Mouse (Mus musculus): Measurements from ENCODE around the gene Ralb. TPM values are rescaled to one million over a fixed set of nuclear protein-coding genes. Genes with fewer than 3 reads are reported as not detected.

The Ralb gene
- 96.8 and 114 TPM in 2 replicates for polyA plus RNA-seq (2014; fragmentation: Nextera tagmentation; extraction: Ambion mirVana)

- Histone ChIP-seq H3K9me3 (ENCODE audit: control insufficient read depth, low read length) (no peaks in the 10 kb centered on the region), H3K4me1 (ENCODE audit: control insufficient read depth, insufficient read depth, low read length) (peaks cover 19% of the 10 kb centered on the region), H3K4me2 (ENCODE audit: low read depth, low read length) (peak within 1 kb of the TSS; percentile 84), H3K36me3 (ENCODE audit: control insufficient read depth, insufficient read depth, low read length) (peaks cover 5% of the 10 kb centered on the region; the same call in 1 of the 2 replicates), H3K4me3 (ENCODE audit: low read depth, low read length) (peak within 1 kb of the TSS; percentile 78), H3K9ac (ENCODE audit: low read depth, low read length) (peak within 1 kb of the TSS; percentile 85), H3K27me3 (replicated peaks; ENCODE audit: control insufficient read depth, insufficient read depth, low read length) (no peaks in the 10 kb centered on the region), H3K27ac (replicated peaks; ENCODE audit: low read depth, low read length) (peak within 1 kb of the TSS; percentile 53)
- ATAC-seq (ENCODE audit: low read depth) (peak; percentile 98), DNase-seq (ENCODE audit: low spot score) (peak; percentile 99)
- WGBS = 1% methylated on average over 38 of the region's 57 CpGs
Observed at GRCm38 (mm10) chr1:119504260-119505062, at the start of gene Ralb. Ralb (minus strand) TSS chr1:119504794.

GRCm38 (mm10) chr1:119551651-119552050, 47.1 kb upstream of the Ralb start:
- H3K9me3 ChIP-seq (ENCODE audit: control insufficient read depth, low read length) = no peaks in the 10 kb centered on the region
- ATAC-seq (ENCODE audit: low read depth) (no peak), DNase-seq (ENCODE audit: low spot score) (no peak)
- no peaks in the 10 kb centered on the region for H3K36me3 ChIP-seq (ENCODE audit: control insufficient read depth, insufficient read depth, low read length)
- no peak overlapping the region for H3K4me3 ChIP-seq (ENCODE audit: low read depth, low read length)
- H3K27ac ChIP-seq (replicated peaks; ENCODE audit: low read depth, low read length) = no peak overlapping the region
- 97% methylated on average over 1 of the region's 1 CpGs for WGBS
- H3K9ac ChIP-seq (ENCODE audit: low read depth, low read length) = no peak overlapping the region
- H3K4me2 ChIP-seq (ENCODE audit: low read depth, low read length) = no peak overlapping the region
- no peaks in the 10 kb centered on the region for H3K4me1 ChIP-seq (ENCODE audit: control insufficient read depth, insufficient read depth, low read length)
- H3K27me3 ChIP-seq (replicated peaks; ENCODE audit: control insufficient read depth, insufficient read depth, low read length) = no peaks in the 10 kb centered on the region

- no peak overlapping the region for H3K4me3 ChIP-seq (ENCODE audit: low read depth, low read length)
- DNase-seq (ENCODE audit: low spot score) (no peak), ATAC-seq (ENCODE audit: low read depth) (no peak)
- no peaks in the 10 kb centered on the region for H3K4me1 ChIP-seq (ENCODE audit: control insufficient read depth, insufficient read depth, low read length)
- H3K27ac ChIP-seq (replicated peaks; ENCODE audit: low read depth, low read length) = no peak overlapping the region
- H3K27me3 ChIP-seq (replicated peaks; ENCODE audit: control insufficient read depth, insufficient read depth, low read length) = no peaks in the 10 kb centered on the region
- no peaks in the 10 kb centered on the region for H3K9me3 ChIP-seq (ENCODE audit: control insufficient read depth, low read length)
- H3K36me3 ChIP-seq (ENCODE audit: control insufficient read depth, insufficient read depth, low read length) = no peaks in the 10 kb centered on the region
- 98% methylated on average over 2 of the region's 2 CpGs for WGBS
- no peak overlapping the region for H3K4me2 ChIP-seq (ENCODE audit: low read depth, low read length)
- H3K9ac ChIP-seq (ENCODE audit: low read depth, low read length) = no peak overlapping the region
Observed at GRCm38 (mm10) chr1:119550064-119550463, 45.5 kb upstream of the Ralb start.

GRCm38 (mm10) chr1:119549327-119549689, 44.7 kb upstream of the Ralb start:
- Histone ChIP-seq H3K4me2 (ENCODE audit: low read depth, low read length) (no peak overlapping the region), H3K27ac (replicated peaks; ENCODE audit: low read depth, low read length) (no peak overlapping the region), H3K27me3 (replicated peaks; ENCODE audit: control insufficient read depth, insufficient read depth, low read length) (no peaks in the 10 kb centered on the region), H3K9ac (ENCODE audit: low read depth, low read length) (no peak overlapping the region), H3K4me1 (ENCODE audit: control insufficient read depth, insufficient read depth, low read length) (no peaks in the 10 kb centered on the region), H3K36me3 (ENCODE audit: control insufficient read depth, insufficient read depth, low read length) (no peaks in the 10 kb centered on the region), H3K9me3 (ENCODE audit: control insufficient read depth, low read length) (no peaks in the 10 kb centered on the region), H3K4me3 (ENCODE audit: low read depth, low read length) (no peak overlapping the region)
- no peak for ATAC-seq (ENCODE audit: low read depth)
- 85% methylated on average over 7 of the region's 7 CpGs for WGBS
- no peak for DNase-seq (ENCODE audit: low spot score)

GRCm38 (mm10) chr1:119548668-119549326, 44.2 kb upstream of the Ralb start:
- no peaks in the 10 kb centered on the region for H3K27me3 ChIP-seq (replicated peaks; ENCODE audit: control insufficient read depth, insufficient read depth, low read length)
- H3K9me3 ChIP-seq (ENCODE audit: control insufficient read depth, low read length) = no peaks in the 10 kb centered on the region
- no peak overlapping the region for H3K27ac ChIP-seq (replicated peaks; ENCODE audit: low read depth, low read length)
- ATAC-seq (ENCODE audit: low read depth) (0 out of 2 replicates have a peak, but pooled peaks have one; percentile 63), DNase-seq (ENCODE audit: low spot score) (peak; percentile 88)
- no peaks in the 10 kb centered on the region for H3K4me1 ChIP-seq (ENCODE audit: control insufficient read depth, insufficient read depth, low read length)
- no peak overlapping the region for H3K4me3 ChIP-seq (ENCODE audit: low read depth, low read length)
- H3K4me2 ChIP-seq (ENCODE audit: low read depth, low read length) = no peak overlapping the region
- H3K9ac ChIP-seq (ENCODE audit: low read depth, low read length) = no peak overlapping the region
- 69% methylated on average over 7 of the region's 7 CpGs for WGBS
- H3K36me3 ChIP-seq (ENCODE audit: control insufficient read depth, insufficient read depth, low read length) = no peaks in the 10 kb centered on the region

- Histone ChIP-seq H3K27ac (replicated peaks; ENCODE audit: low read depth, low read length) (no peak overlapping the region), H3K4me3 (ENCODE audit: low read depth, low read length) (no peak overlapping the region), H3K4me1 (ENCODE audit: control insufficient read depth, insufficient read depth, low read length) (no peaks in the 10 kb centered on the region), H3K9ac (ENCODE audit: low read depth, low read length) (no peak overlapping the region), H3K4me2 (ENCODE audit: low read depth, low read length) (no peak overlapping the region), H3K36me3 (ENCODE audit: control insufficient read depth, insufficient read depth, low read length) (no peaks in the 10 kb centered on the region), H3K27me3 (replicated peaks; ENCODE audit: control insufficient read depth, insufficient read depth, low read length) (no peaks in the 10 kb centered on the region), H3K9me3 (ENCODE audit: control insufficient read depth, low read length) (no peaks in the 10 kb centered on the region)
- 75% methylated on average over 3 of the region's 3 CpGs for WGBS
- DNase-seq (ENCODE audit: low spot score) = no peak
- no peak for ATAC-seq (ENCODE audit: low read depth)
Observed at GRCm38 (mm10) chr1:119546490-119546889, 41.9 kb upstream of the Ralb start.

GRCm38 (mm10) chr1:119545671-119546070, 41.1 kb upstream of the Ralb start:
- no peak overlapping the region for H3K4me2 ChIP-seq (ENCODE audit: low read depth, low read length)
- H3K9me3 ChIP-seq (ENCODE audit: control insufficient read depth, low read length) = no peaks in the 10 kb centered on the region
- 92% methylated on average over 4 of the region's 4 CpGs for WGBS
- no peak overlapping the region for H3K9ac ChIP-seq (ENCODE audit: low read depth, low read length)
- H3K36me3 ChIP-seq (ENCODE audit: control insufficient read depth, insufficient read depth, low read length) = no peaks in the 10 kb centered on the region
- H3K4me1 ChIP-seq (ENCODE audit: control insufficient read depth, insufficient read depth, low read length) = no peaks in the 10 kb centered on the region
- H3K4me3 ChIP-seq (ENCODE audit: low read depth, low read length) = no peak overlapping the region
- ATAC-seq (ENCODE audit: low read depth) = no peak
- no peaks in the 10 kb centered on the region for H3K27me3 ChIP-seq (replicated peaks; ENCODE audit: control insufficient read depth, insufficient read depth, low read length)
- DNase-seq (ENCODE audit: low spot score) = no peak
- H3K27ac ChIP-seq (replicated peaks; ENCODE audit: low read depth, low read length) = no peak overlapping the region

GRCm38 (mm10) chr1:119545164-119545563, 40.6 kb upstream of the Ralb start:
- H3K9ac ChIP-seq (ENCODE audit: low read depth, low read length) = no peak overlapping the region

More at GRCm38 (mm10) chr1:119545164-119545563, 40.6 kb upstream of the Ralb start:
- no peak overlapping the region for H3K4me3 ChIP-seq (ENCODE audit: low read depth, low read length)
- no peak for ATAC-seq (ENCODE audit: low read depth)
- no peaks in the 10 kb centered on the region for H3K9me3 ChIP-seq (ENCODE audit: control insufficient read depth, low read length)
- no peak for DNase-seq (ENCODE audit: low spot score)
- H3K4me1 ChIP-seq (ENCODE audit: control insufficient read depth, insufficient read depth, low read length) = no peaks in the 10 kb centered on the region
- H3K27me3 ChIP-seq (replicated peaks; ENCODE audit: control insufficient read depth, insufficient read depth, low read length) = no peaks in the 10 kb centered on the region
- no peak overlapping the region for H3K27ac ChIP-seq (replicated peaks; ENCODE audit: low read depth, low read length)
- no peak overlapping the region for H3K4me2 ChIP-seq (ENCODE audit: low read depth, low read length)
- H3K36me3 ChIP-seq (ENCODE audit: control insufficient read depth, insufficient read depth, low read length) = no peaks in the 10 kb centered on the region
- 78% methylated on average over 2 of the region's 2 CpGs for WGBS

Data from embryonic facial prominence, embryonic 14.5 days (tissue).